Mouse (Mus musculus) large intestine, adult 2 months (tissue): Measurements from ENCODE around the gene Tlr13. TPM values are rescaled to one million over a fixed set of nuclear protein-coding genes. Genes with fewer than 3 reads are reported as not detected.
"Not testable (repeated sequence)": the region's sequence is repeated elsewhere in the genome, so short reads cannot be mapped to it uniquely, and the experiment has no call there.

ENCODE experiments used
- DNase-seq: peaks from one replicate; pipeline ENCODE4 v3.0.0-alpha.2; 2012; ENCODE audit warnings: low read depth, low spot score
- WGBS: fragments of 180-500 bp; shearing (Covaris S2); methylation state at CpG from one replicate; pipeline ENCODE4 v1.1.7; 2018; 5-methylcytosine and 5-hydroxymethylcytosine counted together
- polyA plus RNA-seq: library from polyadenylated mRNA; depleted of rRNA; stranded (reverse); fragments of >200 nt; gene quantifications from 2 replicates; pipeline ENCODE4 v1.2.3, GENCODE M21; 2012; rRNA removed

Tlr13 gene
- polyA plus RNA-seq, 1 experiment, result 0.99 TPM

- 68% methylated on average over 4 of the region's 4 CpGs for WGBS
- no peak for DNase-seq
Observed at GRCm38 (mm10) chrX:106184279-106184678, 41.3 kb downstream of the Tlr13 start.

- 43% methylated on average over 5 of the region's 5 CpGs for WGBS
- DNase-seq, result no peak
Observed at GRCm38 (mm10) chrX:106185706-106186105, 42.7 kb downstream of the Tlr13 start.

GRCm38 (mm10) chrX:106186713-106187649 lies 44.0 kb downstream of the Tlr13 start, which contains the start of gene Pgk1:
Gene Pgk1 (plus strand): TSS chrX:106187100.
- DNase-seq, result peak; percentile 73
- WGBS, result 8% methylated on average over 52 of the region's 55 CpGs

- 12% methylated on average over 12 of the region's 12 CpGs for WGBS
- no peak for DNase-seq
Observed at GRCm38 (mm10) chrX:106187737-106188136, 44.7 kb downstream of the Tlr13 start.

GRCm38 (mm10) chrX:106189356-106189755 lies 46.4 kb downstream of the Tlr13 start:
- WGBS, result 47% methylated on average over 5 of the region's 5 CpGs
- no peak for DNase-seq

GRCm38 (mm10) chrX:106190091-106190490 lies 47.1 kb downstream of the Tlr13 start:
- DNase-seq, result no peak
- 25% methylated on average over 4 of the region's 4 CpGs for WGBS

GRCm38 (mm10) chrX:106194361-106194760 lies 51.4 kb downstream of the Tlr13 start:
- not testable (repeated sequence) for DNase-seq
- WGBS, result 86% methylated on average over 6 of the region's 6 CpGs

GRCm38 (mm10) chrX:106197308-106197707 lies 54.3 kb downstream of the Tlr13 start:
- 60% methylated on average over 5 of the region's 5 CpGs for WGBS
- no peak for DNase-seq

GRCm38 (mm10) chrX:106198904-106199303 lies 55.9 kb downstream of the Tlr13 start:
- no peak for DNase-seq
- 84% methylated on average over 5 of the region's 5 CpGs for WGBS

- DNase-seq, result no peak
- WGBS, result 85% methylated on average over 2 of the region's 2 CpGs
Observed at GRCm38 (mm10) chrX:106209100-106209499, 66.1 kb downstream of the Tlr13 start.

Other genes with a start within 250 kb of the Tlr13 start
- 6.7 and 23.8 TPM in 2 replicates for gene Atrx, start 213.8 kb upstream of the Tlr13 start, polyA plus RNA-seq
- 10.3 and 12.6 TPM in 2 replicates for gene Magt1, start 131.3 kb upstream of the Tlr13 start, polyA plus RNA-seq
- gene Cox7b, start 127.5 kb upstream of the Tlr13 start, polyA plus RNA-seq, result 472 and 528 TPM in 2 replicates
- 1.9 and 5.1 TPM in 2 replicates for gene Atp7a, start 115.9 kb upstream of the Tlr13 start, polyA plus RNA-seq
- 159 and 201 TPM in 2 replicates for gene Pgk1, start 43.9 kb downstream of the Tlr13 start, polyA plus RNA-seq
- gene Taf9b, start 78.0 kb downstream of the Tlr13 start, polyA plus RNA-seq, result 2.4 and 2.5 TPM in 2 replicates
- gene Fnd3c2, start 112.2 kb downstream of the Tlr13 start, polyA plus RNA-seq, result not detected in 2 replicates